8 mouse cellular contexts compared by ENCODE assay signal in genomic region chr15:69575611-69576153, GRCm38 (mm10).
DNase-seq lines count a peak whose midpoint lies in the region; ATAC-seq and TF ChIP-seq lines count a peak whose summit lies in the region.

No protein-coding gene starts in this region.

- no peak for TF ChIP-seq CTCF in liver, adult 2 months (IDR thresholded peaks at IDR 0.05; ENCODE audit: low read depth, low read length)
- TF ChIP-seq CTCF in thymus, adult 2 months (IDR thresholded peaks at IDR 0.05; ENCODE audit: borderline replicate concordance, control insufficient read depth, extremely low read depth, insufficient read depth, low read length, poor library complexity) = no peak

- DNase-seq in urinary bladder, postnatal 14 days (ENCODE audit: low spot score) = peak; percentile 3
- DNase-seq in urinary bladder, postnatal 25 days (ENCODE audit: low spot score) = no peak
- peak; percentile 63 for DNase-seq in embryonic facial prominence, embryonic 11.5 days (ENCODE audit: low spot score)
- DNase-seq in liver, adult 2 months (ENCODE audit: extremely low read depth, low read depth, low spot score) = peak; percentile 11
- DNase-seq in retina, embryonic 14.5 days (ENCODE audit: low spot score) = peak; percentile 90
- DNase-seq in thymus, adult 2 months = no peak
- no peak for DNase-seq in testis, postnatal 14 days (ENCODE audit: low spot score)

- peak; percentile 89 for ATAC-seq in embryonic facial prominence, embryonic 11.5 days (replicated peaks; ENCODE audit: insufficient number of reproducible peaks, low FRiP score, low TSS enrichment, low read depth)
- peak; percentile 91 for ATAC-seq in hindbrain, embryonic 16.5 days

- H3K9me3 ChIP-seq in embryonic facial prominence, embryonic 11.5 days (replicated peaks; ENCODE audit: control insufficient read depth, low read length) = no peaks in the 10 kb centered on the region
- no peaks in the 10 kb centered on the region for H3K9me3 ChIP-seq in hindbrain, embryonic 16.5 days (ENCODE audit: control insufficient read depth, low read length)

- H3K36me3 ChIP-seq in embryonic facial prominence, embryonic 11.5 days (replicated peaks; ENCODE audit: control insufficient read depth, insufficient read depth, low read depth, low read length) = no peaks in the 10 kb centered on the region
- H3K36me3 ChIP-seq in hindbrain, embryonic 16.5 days (ENCODE audit: control insufficient read depth, insufficient read depth, low read length) = no peaks in the 10 kb centered on the region
- no peaks in the 10 kb centered on the region for H3K36me3 ChIP-seq in liver, adult 2 months (ENCODE audit: control insufficient read depth, insufficient read depth, low read length)
- H3K36me3 ChIP-seq in thymus, adult 2 months (ENCODE audit: control insufficient read depth, insufficient read depth, low read length) = no peaks in the 10 kb centered on the region

- TF ChIP-seq POLR2A in liver, adult 2 months (IDR thresholded peaks at IDR 0.05; ENCODE audit: extremely low read depth, insufficient read depth, low read length) = no peak
- TF ChIP-seq POLR2A in thymus, adult 2 months (IDR thresholded peaks at IDR 0.05; ENCODE audit: control insufficient read depth, extremely low read depth, insufficient read depth, low read length, poor library complexity) = no peak

- no peak overlapping the region for H3K4me2 ChIP-seq in embryonic facial prominence, embryonic 11.5 days (ENCODE audit: low read depth, low read length)
- no peak overlapping the region for H3K4me2 ChIP-seq in hindbrain, embryonic 16.5 days (ENCODE audit: low read length)

- H3K4me3 ChIP-seq in embryonic facial prominence, embryonic 11.5 days (ENCODE audit: low read depth, low read length) = no peak overlapping the region
- no peak overlapping the region for H3K4me3 ChIP-seq in hindbrain, embryonic 16.5 days (ENCODE audit: low read length)
- H3K4me3 ChIP-seq in liver, adult 2 months (ENCODE audit: insufficient read depth, low read depth, low read length) = no peak overlapping the region
- no peak overlapping the region for H3K4me3 ChIP-seq in thymus, adult 2 months (ENCODE audit: control insufficient read depth, insufficient read depth, low read length)

- H3K4me1 ChIP-seq in embryonic facial prominence, embryonic 11.5 days (ENCODE audit: control insufficient read depth, insufficient read depth, low read length) = no peaks in the 10 kb centered on the region
- peaks cover 5% of the 10 kb centered on the region for H3K4me1 ChIP-seq in hindbrain, embryonic 16.5 days (ENCODE audit: control insufficient read depth, insufficient read depth, low read depth, low read length)
- no peaks in the 10 kb centered on the region for H3K4me1 ChIP-seq in liver, adult 2 months (ENCODE audit: control insufficient read depth, insufficient read depth, low read length)
- no peaks in the 10 kb centered on the region for H3K4me1 ChIP-seq in thymus, adult 2 months (replicated peaks; ENCODE audit: control insufficient read depth, insufficient read depth, low read length)

- no peaks in the 10 kb centered on the region for H3K27me3 ChIP-seq in embryonic facial prominence, embryonic 11.5 days (ENCODE audit: control insufficient read depth, insufficient read depth, low read length)
- H3K27me3 ChIP-seq in hindbrain, embryonic 16.5 days (replicated peaks; ENCODE audit: control insufficient read depth, insufficient read depth, low read length) = no peaks in the 10 kb centered on the region
- H3K27me3 ChIP-seq in liver, adult 2 months (ENCODE audit: control insufficient read depth, insufficient read depth, low read length) = no peaks in the 10 kb centered on the region
- no peaks in the 10 kb centered on the region for H3K27me3 ChIP-seq in thymus, adult 2 months (ENCODE audit: control insufficient read depth, insufficient read depth, low read length)

- no peaks in the 10 kb centered on the region for H3K79me2 ChIP-seq in liver, adult 2 months (ENCODE audit: control insufficient read depth, insufficient read depth, low read length)

- no peak overlapping the region for H3K9ac ChIP-seq in embryonic facial prominence, embryonic 11.5 days (replicated peaks; ENCODE audit: low read length)
- H3K9ac ChIP-seq in hindbrain, embryonic 16.5 days (ENCODE audit: low read depth, low read length) = no peak overlapping the region
- H3K9ac ChIP-seq in liver, adult 2 months (ENCODE audit: low read depth, low read length) = no peak overlapping the region

- no peak overlapping the region for H3K27ac ChIP-seq in embryonic facial prominence, embryonic 11.5 days (replicated peaks; ENCODE audit: low read depth, low read length)
- peak overlapping the region; percentile 39; the same call in 1 of the 2 replicates for H3K27ac ChIP-seq in hindbrain, embryonic 16.5 days (ENCODE audit: low read depth, low read length)
- no peak overlapping the region for H3K27ac ChIP-seq in liver, adult 2 months (replicated peaks; ENCODE audit: insufficient read depth, low read depth, low read length)
- H3K27ac ChIP-seq in thymus, adult 2 months (ENCODE audit: control insufficient read depth, insufficient read depth, low read length) = no peak overlapping the region

- 31% methylated on average over 4 of the region's 4 CpGs for WGBS in embryonic facial prominence, embryonic 11.5 days
- WGBS in hindbrain, embryonic 16.5 days = 9% methylated on average over 4 of the region's 4 CpGs
- WGBS in liver, adult 2 months = 49% methylated on average over 4 of the region's 4 CpGs
- WGBS in thymus, adult 2 months = 96% methylated on average over 4 of the region's 4 CpGs

Comparison
In these comparisons a context has a peak if more than half of its experiments do, and no peak if none do; other contexts are left out.
1. DNase-seq: peak in urinary bladder, postnatal 14 days (single experiment), embryonic facial prominence, embryonic 11.5 days (single experiment), liver, adult 2 months (single experiment) and retina, embryonic 14.5 days (single experiment); none in urinary bladder, postnatal 25 days (single experiment), thymus, adult 2 months (single experiment) and testis, postnatal 14 days (single experiment).